Comparison of ENCODE assay signal across 22 mouse cellular contexts in the genomic region with DNA sequence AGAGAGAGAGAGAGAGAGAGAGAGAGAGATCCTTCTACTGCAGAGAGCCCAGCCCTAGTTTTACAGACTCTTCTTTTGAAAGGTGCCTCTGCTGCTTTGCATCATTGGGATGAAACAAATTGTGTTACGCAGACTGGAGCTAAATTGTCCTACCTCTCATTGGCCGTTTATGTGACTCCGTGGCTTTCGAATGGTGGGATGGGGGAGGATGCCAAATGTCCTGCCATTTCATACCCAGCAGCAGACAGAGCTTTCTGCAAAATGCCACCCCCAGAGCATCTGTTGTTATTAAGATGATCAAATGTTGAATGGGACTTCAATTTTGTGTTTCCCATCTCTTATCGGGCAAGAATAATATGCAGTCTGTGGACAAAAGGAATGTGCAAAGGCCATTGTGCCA.
DNase-seq lines count a peak whose midpoint lies in the region; TF ChIP-seq lines count a peak whose summit lies in the region.
"Had no signal": no experiment of that assay in that cellular context is flagged by ENCODE, and none has a peak within 500 bp of the region (broad histone marks: within the 10 kb centered on the region; RNA-seq: fewer than 3 reads in every experiment).

No protein-coding gene starts in this region.

- peak overlapping the region; percentile 61 for H3K27ac ChIP-seq in layer of hippocampus, adult 2 months
- H3K27ac ChIP-seq: embryonic facial prominence, embryonic 12.5 days; embryonic facial prominence, embryonic 15.5 days; heart, adult 2 months; heart, embryonic 10.5 days; heart, embryonic 13.5 days; hindbrain, embryonic 10.5 days; hindbrain, embryonic 13.5 days had no signal

- no peak for TF ChIP-seq CTCF in layer of hippocampus, adult 2 months (conservative IDR thresholded peaks at IDR 0.05)

- DNase-seq in layer of hippocampus, adult 18-20 months (ENCODE audit: low spot score in 2 of 2), result peak; percentile 79 to 92
- DNase-seq in layer of hippocampus, postnatal 25 days (ENCODE audit: extremely low spot score in 1 of 2, low spot score in 1 of 2), result no peak
- peak; percentile 74 for DNase-seq in brain, adult 2 months (ENCODE audit: low read depth, low spot score)
- DNase-seq in layer of hippocampus, adult 2 months (ENCODE audit: low spot score in 2 of 2), result peak; percentile 77 to 84
- DNase-seq in layer of hippocampus, adult 9-11 months, result peak; percentile 89
- no peak for DNase-seq in heart, postnatal 25 days (ENCODE audit: low spot score)
- DNase-seq: adrenal gland, adult 8-10 months; adrenal gland, postnatal 25 days; cerebellum, adult 2 months; cerebellum, adult 9-11 months; cerebellum, postnatal 25 days; forebrain, postnatal 0 days; gastrocnemius, postnatal 10 days; gastrocnemius, postnatal 36 days; heart, adult 2 months; heart, postnatal 14 days had no signal

- intact Hi-C loops in heart, postnatal 25 days (cut with DNase I), result no loop called here

- H3K4me3 ChIP-seq in layer of hippocampus, adult 2 months, result no peak overlapping the region
- H3K4me3 ChIP-seq: embryonic facial prominence, embryonic 12.5 days; embryonic facial prominence, embryonic 15.5 days; heart, adult 2 months; heart, embryonic 10.5 days; heart, embryonic 13.5 days; hindbrain, embryonic 10.5 days; hindbrain, embryonic 13.5 days had no signal

Comparison
In these comparisons a context has a peak if more than half of its experiments do, and no peak if none do; other contexts are left out.
1. DNase-seq: peak in layer of hippocampus, adult 18-20 months (2 of 2), brain, adult 2 months (single experiment), layer of hippocampus, adult 2 months (2 of 2) and layer of hippocampus, adult 9-11 months (single experiment); none in layer of hippocampus, postnatal 25 days (0 of 2) and heart, postnatal 25 days (single experiment).